Mouse (Mus musculus): ENCODE data around the gene Them4. TPM values are rescaled to one million over a fixed set of nuclear protein-coding genes. Genes with fewer than 3 reads are reported as not detected.

Gene Them4
- total RNA-seq, 1 experiment from 2014 or later: 2.9 TPM

Other genes with a start within 250 kb of the Them4 start
- gene Gm10697, start 237.4 kb upstream of the Them4 start, total RNA-seq (2017): not detected in 2 replicates
- not detected in 2 replicates for gene Gm10696, start 131.9 kb upstream of the Them4 start, total RNA-seq (2017)
- not detected in 2 replicates for gene Gm5286, start 113.4 kb upstream of the Them4 start, total RNA-seq (2017)
- gene Gm4778, start 46.1 kb upstream of the Them4 start, total RNA-seq (2017): not detected in 2 replicates
- gene Them5, start 32.0 kb downstream of the Them4 start, total RNA-seq (2017): not detected in 2 replicates
- not detected in 2 replicates for gene C2cd4d, start 52.3 kb downstream of the Them4 start, total RNA-seq (2017)
- gene Rorc, start 62.7 kb downstream of the Them4 start, total RNA-seq (2017): 0.35 and 2.1 TPM in 2 replicates
- gene Lingo4, start 88.4 kb downstream of the Them4 start, total RNA-seq (2017): not detected in 2 replicates
- gene Tdrkh, start 103.2 kb downstream of the Them4 start, total RNA-seq (2017): 7.8 and 9.5 TPM in 2 replicates
- gene Mrpl9, start 133.2 kb downstream of the Them4 start, total RNA-seq (2017): 64.1 and 67.4 TPM in 2 replicates
- 0.25 TPM in 1 of 2 replicates, not detected in the other for gene Oaz3, start 133.8 kb downstream of the Them4 start, total RNA-seq (2017)
- gene Celf3, start 168.2 kb downstream of the Them4 start, total RNA-seq (2017): not detected in 2 replicates
- gene Riiad1, start 170.3 kb downstream of the Them4 start, total RNA-seq (2017): not detected in 2 replicates